Mouse (Mus musculus) embryonic fibroblast, embryonic 13.5 days (primary cell): ENCODE results near the gene Adgra3.

Experiments used
- CTCF ChIP-seq: IDR thresholded peaks from 2 replicates; pipeline ENCODE4 v1.5.1; 2011; ENCODE audit warnings: mild to moderate bottlenecking, control low read depth, low read length, moderate library complexity, borderline replicate concordance; ENCODE audit not compliant: insufficient read depth
- POLR2A ChIP-seq: IDR thresholded peaks from 2 replicates; pipeline ENCODE4 v1.6.1; 2011; ENCODE audit warnings: low read depth, mild to moderate bottlenecking, control low read depth, low read length, moderate library complexity

DNA sequence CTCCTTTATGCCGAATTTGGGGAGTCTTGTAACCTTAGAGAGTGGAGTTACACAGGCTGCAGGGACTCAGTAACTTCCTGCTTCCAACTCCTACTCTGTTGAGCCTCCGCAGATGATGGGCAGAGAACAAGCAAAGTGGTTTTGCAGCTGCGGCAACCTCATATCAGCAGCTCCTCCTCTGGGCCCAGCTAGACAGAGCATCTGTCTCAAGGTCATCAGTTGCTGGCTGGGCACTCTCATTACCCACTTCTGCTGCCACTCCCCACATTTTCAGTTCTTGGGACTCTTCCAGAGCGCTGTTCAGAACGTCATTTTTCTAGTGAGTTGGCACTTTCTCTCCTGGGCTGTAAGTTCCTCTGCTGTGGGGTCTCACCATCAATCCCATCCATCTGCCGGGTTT is 24.6 kb downstream of the Adgra3 start:
- no peak for TF ChIP-seq CTCF
- TF ChIP-seq POLR2A = no peak
